Mouse (Mus musculus) erythroblast, embryonic 14.5 days (primary cell): ENCODE measurements around the gene Npff. TPM values are rescaled to one million over a fixed set of nuclear protein-coding genes. Genes with fewer than 3 reads are reported as not detected.

Experiments
- H3K27me3 ChIP-seq: 2 replicates; pipeline ENCODE4 v1.6.1; 2012; ENCODE audit warnings: inconsistent platforms; ENCODE audit not compliant: control insufficient read depth
- H3K36me3 ChIP-seq: 2 replicates; pipeline ENCODE4 v1.6.1; 2012; ENCODE audit warnings: mild to moderate bottlenecking, inconsistent platforms; ENCODE audit not compliant: control insufficient read depth
- H3K4me1 ChIP-seq: 2 replicates; pipeline ENCODE4 v1.6.1; 2012; ENCODE audit warnings: inconsistent platforms; ENCODE audit not compliant: control insufficient read depth
- H3K4me3 ChIP-seq: replicated peaks from 2 replicates; pipeline ENCODE3; 2012; ENCODE audit warnings: moderate library complexity, mild to moderate bottlenecking, inconsistent platforms
- H3K9me3 ChIP-seq: 2 replicates; pipeline ENCODE4 v1.6.1; 2012; ENCODE audit warnings: low read length, inconsistent platforms, mixed read lengths; ENCODE audit not compliant: control insufficient read depth
- GATA1 ChIP-seq: IDR thresholded peaks from 2 replicates; pipeline ENCODE4 v1.6.1; 2012; ENCODE audit warnings: low read length, inconsistent platforms, mixed read lengths
- TAL1 ChIP-seq: IDR thresholded peaks from 3 replicates; pipeline ENCODE4 v1.6.1; 2012; ENCODE audit warnings: low read length, inconsistent platforms, mixed read lengths
- polyA plus RNA-seq: library from polyadenylated mRNA; stranded (reverse); fragments of >175 nt; gene quantifications from 2 replicates; pipeline ENCODE4 v1.2.3, GENCODE M21; 2012

Gene Npff
- polyA plus RNA-seq, 1 experiment: 0.16 TPM

- H3K36me3 ChIP-seq: peaks cover 78% of the 10 kb centered on the region
- no peak overlapping the region for H3K4me3 ChIP-seq
- peaks cover 5% of the 10 kb centered on the region for H3K4me1 ChIP-seq
- no peak for TF ChIP-seq TAL1
- TF ChIP-seq GATA1: no peak
- no peaks in the 10 kb centered on the region; the same call in 1 of the 2 replicates for H3K27me3 ChIP-seq
- no peaks in the 10 kb centered on the region for H3K9me3 ChIP-seq
These were observed 22.4 kb downstream of the Npff start for GRCm38 (mm10) chr15:102502254-102502840.

- H3K4me3 ChIP-seq: no peak overlapping the region
- H3K9me3 ChIP-seq: no peaks in the 10 kb centered on the region
- H3K27me3 ChIP-seq: no peaks in the 10 kb centered on the region
- peaks cover 88% of the 10 kb centered on the region for H3K36me3 ChIP-seq
- no peak for TF ChIP-seq TAL1
- no peak for TF ChIP-seq GATA1
- peaks cover 5% of the 10 kb centered on the region for H3K4me1 ChIP-seq
These were observed 23.5 kb downstream of the Npff start for GRCm38 (mm10) chr15:102501084-102501814.

- H3K36me3 ChIP-seq: peaks cover 95% of the 10 kb centered on the region
- peaks cover 5% of the 10 kb centered on the region for H3K4me1 ChIP-seq
- no peak for TF ChIP-seq TAL1
- no peak for TF ChIP-seq GATA1
- H3K27me3 ChIP-seq: no peaks in the 10 kb centered on the region
- H3K9me3 ChIP-seq: no peaks in the 10 kb centered on the region
- H3K4me3 ChIP-seq: no peak overlapping the region
These were observed 24.3 kb downstream of the Npff start for GRCm38 (mm10) chr15:102500479-102500878.

GRCm38 (mm10) chr15:102499851-102500250 lies 24.9 kb downstream of the Npff start:
- Histone ChIP-seq H3K36me3 (peaks cover 97% of the 10 kb centered on the region), H3K4me3 (no peak overlapping the region), H3K4me1 (peaks cover 5% of the 10 kb centered on the region), H3K27me3 (no peaks in the 10 kb centered on the region), H3K9me3 (no peaks in the 10 kb centered on the region)
- TF ChIP-seq TAL1: no peak
- no peak for TF ChIP-seq GATA1

- Histone ChIP-seq H3K4me3 (no peak overlapping the region), H3K4me1 (peaks cover 5% of the 10 kb centered on the region), H3K9me3 (no peaks in the 10 kb centered on the region), H3K36me3 (peaks cover 98% of the 10 kb centered on the region), H3K27me3 (no peaks in the 10 kb centered on the region)
- no peak for TF ChIP-seq GATA1
- TF ChIP-seq TAL1: no peak
These were observed 25.4 kb downstream of the Npff start for GRCm38 (mm10) chr15:102499370-102499769.

GRCm38 (mm10) chr15:102498322-102498721 lies 26.4 kb downstream of the Npff start:
- Histone ChIP-seq H3K27me3 (no peaks in the 10 kb centered on the region), H3K9me3 (no peaks in the 10 kb centered on the region), H3K4me1 (peaks cover 6% of the 10 kb centered on the region), H3K36me3 (peaks cover 98% of the 10 kb centered on the region), H3K4me3 (no peak overlapping the region)
- TF ChIP-seq TAL1: no peak
- TF ChIP-seq GATA1: no peak

- TF ChIP-seq GATA1: no peak
- Histone ChIP-seq H3K4me1 (no peaks in the 10 kb centered on the region; the same call in 1 of the 2 replicates), H3K36me3 (peaks cover 100% of the 10 kb centered on the region), H3K4me3 (no peak overlapping the region), H3K27me3 (no peaks in the 10 kb centered on the region), H3K9me3 (no peaks in the 10 kb centered on the region)
These were observed 37.1 kb downstream of the Npff start for GRCm38 (mm10) chr15:102487664-102488063.

- no peak for TF ChIP-seq TAL1
- TF ChIP-seq GATA1: no peak
- Histone ChIP-seq H3K27me3 (no peaks in the 10 kb centered on the region), H3K4me1 (no peaks in the 10 kb centered on the region; the same call in 1 of the 2 replicates), H3K4me3 (no peak overlapping the region), H3K9me3 (no peaks in the 10 kb centered on the region), H3K36me3 (peaks cover 98% of the 10 kb centered on the region)
These were observed 38.9 kb downstream of the Npff start for GRCm38 (mm10) chr15:102485853-102486252.

- TF ChIP-seq TAL1 (no peak), GATA1 (no peak)
- Histone ChIP-seq H3K4me1 (no peaks in the 10 kb centered on the region; the same call in 1 of the 2 replicates), H3K4me3 (no peak overlapping the region), H3K36me3 (peaks cover 97% of the 10 kb centered on the region), H3K9me3 (no peaks in the 10 kb centered on the region), H3K27me3 (no peaks in the 10 kb centered on the region)
These were observed 41.6 kb downstream of the Npff start for GRCm38 (mm10) chr15:102483136-102483535.
